Mouse (Mus musculus): ENCODE data around the gene Ntrk2. TPM values are rescaled to one million over a fixed set of nuclear protein-coding genes. Genes with fewer than 3 reads are reported as not detected.

Ntrk2 gene
- total and polyA plus RNA-seq, 3 experiments, result under 0.01 TPM; not detected in 2

- no peak for DNase-seq (ENCODE audit: low read depth, low spot score)
- no peak for TF ChIP-seq CHD2 (IDR thresholded peaks at IDR 0.05; ENCODE audit: low read length)
- TF ChIP-seq NELFE (IDR thresholded peaks at IDR 0.05; ENCODE audit: low read depth, low read length), result no peak
- TF ChIP-seq UBTF (IDR thresholded peaks at IDR 0.05; ENCODE audit: borderline replicate concordance, insufficient read depth, low read depth, low read length), result no peak
- TF ChIP-seq SIN3A (IDR thresholded peaks at IDR 0.05; ENCODE audit: low read length), result no peak
- no peak for TF ChIP-seq CTCF (IDR thresholded peaks at IDR 0.05 in 2 of 3, conservative IDR thresholded peaks at IDR 0.05 in 1 of 3; ENCODE audit: control insufficient read depth in 1 of 3, insufficient read depth in 1 of 3, low read depth in 2 of 3, low read length in 3 of 3, poor library complexity in 1 of 3, severe bottlenecking in 1 of 3)
- no peak for TF ChIP-seq MXI1 (IDR thresholded peaks at IDR 0.05; ENCODE audit: low read depth, low read length)
- TF ChIP-seq KAT2A (conservative IDR thresholded peaks at IDR 0.05; ENCODE audit: low read depth, low read length), result no peak
- no peak for TF ChIP-seq HCFC1 (IDR thresholded peaks at IDR 0.05; ENCODE audit: low read depth, low read length)
- no peak for TF ChIP-seq ELF1 (IDR thresholded peaks at IDR 0.05; ENCODE audit: low read depth, low read length)
- TF ChIP-seq ETS1 (IDR thresholded peaks at IDR 0.05; ENCODE audit: low read depth, low read length), result no peak
- no peak for TF ChIP-seq GATA1 (IDR thresholded peaks at IDR 0.05; ENCODE audit: low read depth, low read length)
- TF ChIP-seq RCOR1 (IDR thresholded peaks at IDR 0.05; ENCODE audit: low read depth, low read length), result no peak
- no peak for TF ChIP-seq NRF1 (IDR thresholded peaks at IDR 0.05; ENCODE audit: insufficient read depth, low read depth, low read length, poor library complexity, severe bottlenecking)
- no peak for TF ChIP-seq USF2 (IDR thresholded peaks at IDR 0.05; ENCODE audit: borderline replicate concordance in 1 of 2, insufficient read depth in 1 of 2, low read depth in 1 of 2, low read length in 2 of 2)
- TF ChIP-seq TBP (IDR thresholded peaks at IDR 0.05; ENCODE audit: low read depth, low read length), result no peak
- TF ChIP-seq ZKSCAN1 (IDR thresholded peaks at IDR 0.05; ENCODE audit: low read depth, low read length), result no peak
- no peak for TF ChIP-seq POLR2AphosphoS2 (IDR thresholded peaks at IDR 0.05; ENCODE audit: low read length)
- no peak for TF ChIP-seq BHLHE40 (IDR thresholded peaks at IDR 0.05; ENCODE audit: borderline replicate concordance, low read depth, low read length)
- no peaks in the 10 kb centered on the region; a peak in 1 of 4 replicates for H3K27me3 ChIP-seq (ENCODE audit: control insufficient read depth in 1 of 2, insufficient read depth in 2 of 2, low read length in 2 of 2)
- H3K4me1 ChIP-seq (ENCODE audit: control insufficient read depth in 1 of 2, insufficient read depth in 2 of 2, low read length in 2 of 2), result no peaks in the 10 kb centered on the region
- H3K4me3 ChIP-seq (ENCODE audit: control insufficient read depth in 1 of 2, insufficient read depth in 1 of 2, low read depth in 2 of 2, low read length in 2 of 2), result no peak overlapping the region
- no peak overlapping the region for H3K27ac ChIP-seq (ENCODE audit: control insufficient read depth, low read depth, low read length)
- H3K79me2 ChIP-seq (ENCODE audit: control insufficient read depth, insufficient read depth, low read length, poor library complexity), result no peaks in the 10 kb centered on the region
- no peaks in the 10 kb centered on the region for H3K9me3 ChIP-seq (replicated peaks; ENCODE audit: insufficient read depth, low read length)
- no peak overlapping the region for H3K9ac ChIP-seq (ENCODE audit: control insufficient read depth, low read depth, low read length, poor library complexity, severe bottlenecking)
- no peaks in the 10 kb centered on the region for H3K36me3 ChIP-seq (ENCODE audit: control insufficient read depth in 1 of 2, insufficient read depth in 2 of 2, low read length in 2 of 2)
Observed at GRCm38 (mm10) chr13:59076489-59076888, 270.1 kb downstream of the Ntrk2 start.

- H3K27ac ChIP-seq (ENCODE audit: control insufficient read depth, low read depth, low read length), result no peak overlapping the region
- TF ChIP-seq ZKSCAN1 (IDR thresholded peaks at IDR 0.05; ENCODE audit: low read depth, low read length), result no peak
- TF ChIP-seq TBP (IDR thresholded peaks at IDR 0.05; ENCODE audit: low read depth, low read length), result no peak
- TF ChIP-seq TCF12 (IDR thresholded peaks at IDR 0.05; ENCODE audit: low read depth, low read length), result no peak
- TF ChIP-seq CTCF (IDR thresholded peaks at IDR 0.05 in 2 of 3, conservative IDR thresholded peaks at IDR 0.05 in 1 of 3; ENCODE audit: control insufficient read depth in 1 of 3, insufficient read depth in 1 of 3, low read depth in 2 of 3, low read length in 3 of 3, poor library complexity in 1 of 3, severe bottlenecking in 1 of 3), result no peak
- TF ChIP-seq MYB (IDR thresholded peaks at IDR 0.05; ENCODE audit: low read depth, low read length), result no peak
- no peak for TF ChIP-seq CHD1 (IDR thresholded peaks at IDR 0.05; ENCODE audit: low read depth, low read length)
- no peak for TF ChIP-seq BHLHE40 (IDR thresholded peaks at IDR 0.05; ENCODE audit: borderline replicate concordance, low read depth, low read length)
- TF ChIP-seq ZC3H11A (IDR thresholded peaks at IDR 0.05; ENCODE audit: low read depth, low read length), result no peak
- no peak for TF ChIP-seq RAD21 (IDR thresholded peaks at IDR 0.05; ENCODE audit: low read depth, low read length)
- TF ChIP-seq MYC (IDR thresholded peaks at IDR 0.05; ENCODE audit: low read depth, low read length), result no peak
- TF ChIP-seq JUND (IDR thresholded peaks at IDR 0.05; ENCODE audit: low read depth, low read length), result no peak
- no peak for TF ChIP-seq ZNF384 (IDR thresholded peaks at IDR 0.05; ENCODE audit: low read depth, low read length)
- TF ChIP-seq GATA1 (IDR thresholded peaks at IDR 0.05; ENCODE audit: low read depth, low read length), result no peak
- TF ChIP-seq CHD2 (IDR thresholded peaks at IDR 0.05; ENCODE audit: low read length), result no peak
- TF ChIP-seq POLR2AphosphoS2 (IDR thresholded peaks at IDR 0.05; ENCODE audit: low read length), result no peak
- TF ChIP-seq ELF1 (IDR thresholded peaks at IDR 0.05; ENCODE audit: low read depth, low read length), result no peak
- no peaks in the 10 kb centered on the region for H3K9me3 ChIP-seq (replicated peaks; ENCODE audit: insufficient read depth, low read length)
Observed at GRCm38 (mm10) chr13:59079761-59080461, 273.5 kb downstream of the Ntrk2 start.

More at GRCm38 (mm10) chr13:59079761-59080461, 273.5 kb downstream of the Ntrk2 start:
- Histone ChIP-seq H3K27me3 (ENCODE audit: control insufficient read depth in 1 of 2, insufficient read depth in 2 of 2, low read length in 2 of 2) (no peaks in the 10 kb centered on the region; a peak in 1 of 4 replicates), H3K36me3 (ENCODE audit: control insufficient read depth in 1 of 2, insufficient read depth in 2 of 2, low read length in 2 of 2) (no peaks in the 10 kb centered on the region), H3K9ac (ENCODE audit: control insufficient read depth, low read depth, low read length, poor library complexity, severe bottlenecking) (no peak overlapping the region), H3K4me1 (ENCODE audit: control insufficient read depth in 1 of 2, insufficient read depth in 2 of 2, low read length in 2 of 2) (no peaks in the 10 kb centered on the region), H3K4me3 (ENCODE audit: control insufficient read depth in 1 of 2, insufficient read depth in 1 of 2, low read depth in 2 of 2, low read length in 2 of 2) (no peak overlapping the region), H3K79me2 (ENCODE audit: control insufficient read depth, insufficient read depth, low read length, poor library complexity) (no peaks in the 10 kb centered on the region)
- DNase-seq (ENCODE audit: low read depth, low spot score), result no peak
